Mouse (Mus musculus) cerebellum, postnatal 36 days (tissue): ENCODE measurements around the gene Rpa1.
"Not testable (repeated sequence)": the region's sequence is repeated elsewhere in the genome, so short reads cannot be mapped to it uniquely, and the experiment has no call there.

Experiments used
- DNase-seq, 2 experiments: peaks; one replicate each; pipeline ENCODE4 v3.0.0; 2021 to 2022; ENCODE audit warnings: mixed read lengths in 2 of 2

Rpa1 gene

GRCm38 (mm10) chr11:75285893-75286467, 62.1 kb downstream of the Rpa1 start:
- DNase-seq: no peak

DNA sequence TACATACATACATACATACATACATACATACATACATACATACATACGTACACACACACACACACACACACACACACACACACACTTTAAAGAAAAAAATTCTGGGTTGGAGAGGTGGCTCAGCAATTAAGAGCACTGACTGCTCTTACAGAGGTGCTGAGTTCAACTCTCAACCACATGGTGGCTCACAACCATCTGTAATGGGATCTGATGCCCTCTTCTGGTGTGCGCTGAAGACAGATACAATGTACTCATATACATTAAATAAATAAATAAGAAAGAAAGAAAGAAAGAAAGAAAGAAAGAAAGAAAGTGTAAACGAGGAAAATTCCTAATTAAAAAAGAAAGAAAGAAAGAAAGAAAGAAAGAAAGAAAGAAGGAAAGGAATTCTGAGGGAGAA, 64.3 kb downstream of the Rpa1 start:
- not testable (repeated sequence) for DNase-seq

DNA sequence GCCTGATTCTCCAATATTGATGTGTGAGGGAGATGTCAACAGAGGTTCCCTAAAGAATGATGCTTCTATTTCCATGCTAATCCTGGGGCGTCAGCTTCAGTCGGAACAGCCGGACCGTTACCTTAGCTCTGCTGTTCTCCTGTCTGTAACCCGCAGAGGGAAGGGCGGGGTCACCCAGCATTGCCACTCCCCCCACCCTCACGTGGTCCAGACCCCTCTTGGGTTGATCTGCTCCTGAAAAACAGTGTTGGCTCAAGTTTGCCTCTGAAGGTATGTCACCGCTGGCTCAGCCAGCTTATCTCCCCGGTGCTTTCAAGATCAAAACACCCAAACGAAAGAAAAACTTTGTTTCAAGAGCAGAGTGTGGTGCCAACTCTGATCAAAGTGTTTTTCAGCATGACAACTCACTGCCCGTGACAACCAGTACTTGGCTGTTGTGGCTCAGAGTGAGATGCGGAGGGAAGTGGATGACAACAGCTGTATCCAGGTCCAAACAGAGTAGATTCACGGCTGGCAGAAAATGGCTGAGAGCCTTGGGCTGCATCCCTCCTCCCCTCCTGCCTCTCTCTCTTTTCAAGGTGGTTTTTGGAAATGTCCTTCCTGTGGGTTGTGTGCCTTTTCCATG, 65.5 kb downstream of the Rpa1 start:
- no peak for DNase-seq

DNA sequence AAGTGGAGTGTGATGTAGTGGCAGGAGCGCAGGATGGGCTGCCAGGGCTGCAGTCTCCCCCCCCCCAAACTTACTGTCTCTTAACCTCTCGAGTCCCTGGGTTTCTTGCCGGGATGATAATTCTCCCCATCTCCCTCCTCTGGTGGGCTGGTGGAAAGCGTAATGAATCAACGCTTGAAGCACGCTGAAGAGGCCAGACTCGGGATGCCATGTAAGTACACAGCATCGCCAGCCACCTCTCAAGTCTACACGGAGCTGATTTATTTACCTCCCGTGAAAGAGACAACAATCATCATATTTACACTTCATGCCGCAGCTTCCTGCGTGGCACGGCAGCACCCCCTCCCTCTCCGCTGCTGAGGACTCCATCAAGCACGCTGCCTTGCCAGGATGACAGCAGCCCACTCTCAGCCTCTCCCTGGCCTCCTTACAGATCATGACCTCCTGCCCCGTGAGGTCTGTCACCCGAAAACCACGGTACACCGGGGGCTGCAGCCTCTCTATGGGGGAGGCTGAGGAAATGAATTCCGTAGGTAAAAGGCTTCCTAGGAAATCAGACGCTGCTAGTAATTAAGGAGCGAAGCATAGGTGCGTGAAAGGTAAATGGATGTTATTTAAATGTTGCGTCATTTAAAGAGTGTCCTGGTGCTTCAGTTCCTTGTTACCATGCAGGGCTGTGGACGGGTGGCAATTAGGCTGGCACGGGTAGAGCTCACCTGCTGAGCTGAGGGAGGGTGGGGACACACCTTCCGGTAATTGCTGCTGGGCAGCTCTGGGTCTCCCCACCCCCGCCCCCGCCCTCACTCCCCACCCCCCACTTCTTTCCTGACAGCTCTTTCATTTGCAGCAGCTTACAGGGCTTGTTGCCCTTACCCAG, 66.5 kb downstream of the Rpa1 start:
- no peak for DNase-seq

GRCm38 (mm10) chr11:75280435-75281001, 67.6 kb downstream of the Rpa1 start:
- no peak for DNase-seq

DNA sequence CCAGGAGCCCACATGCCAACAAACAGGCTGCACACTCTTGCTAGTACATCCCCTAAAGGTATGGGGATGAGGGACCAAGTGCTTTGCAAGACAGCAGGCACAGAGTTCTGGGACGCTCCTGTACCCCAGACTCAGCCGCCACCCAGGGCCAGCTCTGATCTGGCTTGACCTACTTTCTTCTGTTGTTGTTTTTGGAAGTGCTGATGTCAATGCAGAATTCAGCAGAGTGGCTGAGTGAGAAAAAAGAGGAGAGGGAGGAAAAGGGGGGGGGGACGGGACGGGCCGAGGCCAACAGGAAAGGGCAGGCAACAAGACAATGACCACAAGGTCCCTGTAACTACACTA, 68.1 kb downstream of the Rpa1 start:
- DNase-seq: no peak

- no peak for DNase-seq
Observed at GRCm38 (mm10) chr11:75279342-75280065, 68.6 kb downstream of the Rpa1 start.

- no peak for DNase-seq
Observed at GRCm38 (mm10) chr11:75279013-75279341, 69.1 kb downstream of the Rpa1 start.

DNA sequence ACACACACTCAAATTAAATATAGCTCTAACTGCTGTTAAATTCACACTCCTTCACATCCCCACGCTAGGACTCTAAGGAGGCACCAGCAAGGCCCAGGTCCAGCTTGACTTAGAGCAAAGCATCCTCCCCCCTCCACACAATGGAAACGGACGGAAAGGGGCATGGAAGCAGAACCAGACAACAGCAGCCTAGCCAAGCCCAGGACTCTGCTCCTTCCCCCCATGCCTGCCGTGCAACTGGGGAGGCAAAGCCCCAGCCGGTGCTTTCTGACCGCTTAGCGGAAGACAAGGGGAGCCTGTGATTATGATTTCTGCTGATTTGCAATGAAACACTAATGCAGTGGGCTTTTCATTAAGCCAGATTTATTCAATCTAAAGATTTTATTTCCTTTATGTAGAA, 70.0 kb downstream of the Rpa1 start:
- no peak for DNase-seq

- no peak for DNase-seq
Observed at GRCm38 (mm10) chr11:75275035-75275434, 73.1 kb downstream of the Rpa1 start.

- DNase-seq: no peak
Observed at GRCm38 (mm10) chr11:75273466-75273865, 74.7 kb downstream of the Rpa1 start.

DNA sequence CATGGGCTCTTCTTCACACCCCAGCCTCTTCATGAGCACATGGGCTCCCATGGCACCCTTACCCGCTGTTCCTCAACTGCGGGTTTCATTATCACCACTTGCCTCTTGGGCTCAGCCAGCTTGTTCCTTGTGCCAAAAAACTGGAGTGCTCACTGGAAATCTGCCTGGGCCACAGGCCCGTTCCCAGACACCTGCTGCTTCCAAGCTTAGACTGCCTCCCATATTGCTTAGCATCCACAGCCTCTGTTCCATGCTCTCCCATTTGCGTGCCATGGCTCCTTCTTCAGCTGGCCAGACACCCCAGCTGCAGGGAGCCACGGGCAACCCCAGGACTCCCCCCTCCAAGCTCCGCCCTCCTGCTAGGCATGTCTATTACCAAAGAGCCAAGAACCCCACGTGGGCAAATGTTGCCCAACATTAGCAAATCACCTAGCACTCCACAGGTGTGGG, 77.1 kb downstream of the Rpa1 start:
- peak; percentile 71 to 81 for DNase-seq

DNA sequence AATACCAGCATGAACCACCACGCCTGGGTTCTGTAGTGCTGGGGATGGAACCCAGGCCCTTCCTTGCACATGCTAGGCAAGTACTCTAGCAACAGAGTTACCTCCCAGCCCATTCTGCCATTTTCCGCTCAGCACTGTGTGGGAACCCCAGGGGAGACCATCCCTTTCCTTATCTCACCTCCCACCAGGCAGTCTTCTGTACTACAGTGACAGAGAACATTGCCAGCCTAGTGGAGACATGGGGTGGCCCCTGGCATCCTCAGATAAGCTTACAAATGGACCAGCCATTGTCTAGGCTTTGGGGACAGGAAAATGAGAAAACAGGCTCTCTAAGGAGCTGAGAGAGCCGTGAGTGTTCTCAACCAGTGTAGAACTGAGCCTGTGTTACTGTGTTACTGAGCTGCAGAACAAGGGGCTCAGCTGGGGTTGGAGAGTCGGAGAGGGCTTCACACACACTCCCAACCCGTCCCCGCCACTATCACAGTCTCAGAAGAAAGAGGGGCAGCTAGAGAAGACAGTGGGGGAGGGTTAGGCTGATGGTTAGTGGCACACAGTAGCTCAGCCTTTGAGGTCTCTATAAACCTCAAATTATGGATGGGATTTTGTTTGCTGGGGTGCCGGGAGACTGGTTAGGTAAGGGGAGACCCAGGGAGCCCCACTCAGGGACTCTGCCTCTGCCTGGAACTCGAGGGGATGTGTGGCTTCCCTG, 77.7 kb downstream of the Rpa1 start:
- DNase-seq: no peak

DNA sequence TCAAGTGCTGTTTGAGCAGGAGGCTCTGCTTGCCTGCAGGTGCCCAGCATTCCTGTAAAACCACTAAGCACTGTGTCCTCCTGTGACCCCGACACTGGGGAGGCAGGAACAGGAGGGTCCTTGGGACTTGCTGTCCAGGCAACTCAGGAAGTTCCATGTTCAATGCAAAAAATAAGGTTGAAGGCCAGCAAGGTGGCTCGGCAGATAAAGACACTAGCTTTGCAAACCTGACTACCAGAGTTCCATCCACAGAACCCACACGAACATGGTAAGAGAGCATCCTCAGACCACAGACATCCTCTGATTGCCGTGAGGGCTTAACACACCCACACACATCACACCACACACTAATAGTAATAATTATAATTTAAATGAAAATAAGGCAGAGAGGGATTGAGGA, 78.9 kb downstream of the Rpa1 start:
- DNase-seq: no peak

- DNase-seq: peak; percentile 43 to 61
Observed at GRCm38 (mm10) chr11:75268492-75268891, 79.6 kb downstream of the Rpa1 start.

DNA sequence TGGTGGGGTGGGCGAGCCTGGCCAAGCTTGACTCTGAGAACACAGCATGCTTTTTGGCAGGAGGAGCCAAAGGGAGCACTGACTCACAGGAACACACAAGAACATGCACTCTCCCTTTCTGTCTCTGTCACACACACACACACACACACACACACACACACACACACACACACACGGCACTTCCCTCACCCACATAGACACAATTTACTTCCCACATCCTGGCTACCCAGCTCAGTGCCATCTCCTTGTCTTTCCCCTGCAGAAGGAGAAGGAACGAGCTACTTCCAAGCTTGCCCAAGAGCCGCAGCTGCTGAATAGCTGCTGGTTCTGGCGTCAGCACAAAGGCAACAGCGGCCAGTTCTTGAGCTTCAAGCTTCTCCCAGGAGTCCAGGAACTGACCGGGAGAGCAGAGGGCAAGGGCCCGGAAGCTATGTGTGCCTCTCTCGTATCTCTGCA, 80.3 kb downstream of the Rpa1 start:
- DNase-seq: no peak

DNA sequence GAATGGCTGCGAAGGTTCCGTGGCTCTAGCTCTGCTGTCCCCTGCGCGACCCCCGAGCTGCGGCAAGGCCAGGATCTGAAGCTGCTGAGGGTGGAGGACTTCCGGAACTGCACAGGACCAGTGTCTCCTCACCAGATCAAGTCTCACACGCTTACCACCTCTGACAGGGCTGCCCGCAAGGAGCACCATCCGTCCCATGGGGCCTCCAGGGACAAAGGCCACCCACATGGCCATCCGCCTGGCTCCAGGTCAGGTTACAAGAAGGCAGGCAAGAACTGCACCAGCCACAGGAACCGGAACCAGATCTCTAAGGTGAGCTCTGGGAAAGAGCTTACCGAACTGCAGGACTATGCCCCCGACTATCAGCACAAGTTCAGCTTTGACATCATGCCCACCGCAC, 82.6 kb downstream of the Rpa1 start:
- DNase-seq: no peak

DNA sequence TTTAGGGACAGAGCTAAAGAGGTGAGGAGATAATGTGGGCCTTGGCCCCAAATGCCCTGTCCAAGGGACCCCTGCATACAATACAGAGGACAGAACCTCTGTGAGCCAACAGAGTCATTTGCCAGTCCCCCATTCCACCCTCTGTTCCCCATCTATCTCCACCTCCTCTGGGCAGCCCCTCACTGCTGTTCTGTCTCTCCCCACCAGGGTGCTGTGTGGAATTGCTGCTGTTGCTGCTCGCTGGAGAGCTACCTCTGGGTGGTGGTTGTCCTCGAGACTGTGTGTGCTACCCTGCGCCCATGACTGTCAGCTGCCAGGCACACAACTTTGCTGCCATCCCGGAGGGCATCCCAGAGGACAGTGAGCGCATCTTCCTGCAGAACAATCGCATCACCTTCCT, 83.6 kb downstream of the Rpa1 start:
- no peak for DNase-seq

DNA sequence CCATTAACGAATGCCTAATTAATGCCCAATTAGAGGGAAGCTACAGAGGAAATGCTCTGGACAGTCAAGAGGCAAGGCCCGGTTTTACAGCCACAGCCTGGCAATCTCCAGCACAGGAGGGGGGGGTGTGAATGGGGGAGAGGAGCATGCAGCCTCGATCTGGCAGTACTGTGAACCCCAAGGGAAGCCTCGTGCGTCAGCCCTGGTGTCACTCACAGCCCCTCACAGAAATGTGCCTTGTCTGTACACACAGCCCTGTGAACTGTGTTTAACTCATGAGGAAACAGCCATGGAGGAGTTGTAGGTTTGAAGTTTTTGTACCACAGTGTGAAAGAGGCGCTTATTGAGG, 84.2 kb downstream of the Rpa1 start:
- DNase-seq: no peak

DNA sequence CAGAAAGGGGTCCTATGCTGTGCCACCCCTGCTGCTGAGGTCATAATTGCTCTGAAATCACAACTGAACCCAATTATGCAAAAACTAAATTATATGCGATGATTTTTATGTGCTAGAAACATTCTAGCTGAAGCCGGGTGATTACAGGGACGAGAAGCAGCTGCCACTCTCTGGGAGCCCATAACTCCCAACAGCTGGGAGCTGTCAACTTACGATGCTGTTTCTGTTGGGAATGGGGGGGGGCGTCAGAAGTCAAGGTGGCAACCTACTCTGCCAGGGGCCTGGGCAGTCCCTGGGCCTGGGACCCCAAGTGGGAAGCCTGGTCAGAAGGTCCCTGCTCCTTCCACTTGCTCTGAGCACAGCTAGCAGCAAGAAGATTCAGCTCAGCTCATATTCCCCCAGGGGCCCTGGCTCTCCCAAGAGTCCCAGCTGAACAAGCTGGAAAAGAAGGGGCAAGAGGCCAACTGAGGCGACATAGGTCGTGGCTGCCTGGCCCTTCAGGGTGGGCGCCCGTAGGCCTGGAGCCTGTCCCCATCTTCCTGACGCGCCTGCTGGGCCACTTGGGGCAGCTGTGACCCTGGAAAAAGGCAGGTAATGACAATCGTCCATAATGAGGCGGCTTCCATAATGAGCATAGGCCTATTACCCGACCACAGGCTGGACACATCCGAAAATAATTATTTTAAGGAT, 84.7 kb downstream of the Rpa1 start:
- DNase-seq: no peak

- no peak for DNase-seq
Observed at GRCm38 (mm10) chr11:75262791-75263190, 85.3 kb downstream of the Rpa1 start.

DNA sequence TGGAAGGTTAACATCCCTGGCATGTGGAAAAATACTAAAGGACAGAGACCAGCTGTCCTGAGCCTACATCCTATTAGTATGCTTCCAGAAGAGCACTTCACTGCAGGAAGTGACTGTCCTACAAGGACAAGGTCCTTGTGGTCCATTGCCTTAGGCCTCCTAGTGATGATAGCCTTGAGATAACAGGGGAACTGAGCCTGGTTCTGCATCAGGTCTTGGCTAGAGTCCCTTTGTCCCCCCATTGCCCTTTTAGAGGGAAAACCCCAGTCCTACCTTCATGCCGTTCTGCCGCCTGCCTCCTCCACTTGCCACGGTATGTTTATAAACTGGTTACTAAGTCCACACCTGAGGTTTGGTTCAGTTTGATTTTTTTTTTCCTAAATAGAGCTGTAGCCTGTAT, 85.9 kb downstream of the Rpa1 start:
- DNase-seq: no peak
